Mouse (Mus musculus) left cerebral cortex, adult 18-20 months (tissue): ENCODE measurements around the gene Slc45a2. TPM values are rescaled to one million over a fixed set of nuclear protein-coding genes. Genes with fewer than 3 reads are reported as not detected.

Experiments
- DNase-seq, 2 experiments: peaks; one replicate each; pipeline ENCODE4 v3.0.0; 2021 to 2022; ENCODE audit warnings: low spot score in 2 of 2, mixed read lengths in 1 of 2
- total RNA-seq, 2 experiments: library from RNA; stranded (reverse); gene quantifications; 2 replicates each; pipeline ENCODE4 v1.2.3; 2021

The Slc45a2 gene
- total RNA-seq, 2 experiments from 2014 or later, result 0.12 TPM; not detected in 1

DNA sequence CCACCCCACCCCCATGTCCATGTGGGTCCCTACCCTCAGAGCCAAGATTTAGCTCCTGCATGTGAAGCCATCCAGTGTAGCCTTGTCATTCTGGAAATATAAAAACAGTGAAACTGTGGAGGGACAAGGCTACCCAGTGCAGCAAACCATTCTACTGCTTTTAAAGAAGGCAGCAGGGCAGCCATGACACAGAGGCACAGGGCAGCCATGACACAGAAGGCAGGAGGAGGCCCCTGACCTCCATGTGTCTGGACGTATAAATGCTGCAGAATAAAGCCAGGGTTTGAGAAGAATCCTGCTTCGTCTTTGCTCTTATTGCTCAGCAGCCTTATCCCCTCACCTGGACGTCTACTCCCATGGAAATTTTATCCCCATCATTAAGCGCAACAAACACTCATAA lies 3.3 kb downstream of the Slc45a2 start:
- no peak for DNase-seq

GRCm38 (mm10) chr15:11004646-11005045 lies 4.1 kb downstream of the Slc45a2 start:
- DNase-seq, result no peak

DNA sequence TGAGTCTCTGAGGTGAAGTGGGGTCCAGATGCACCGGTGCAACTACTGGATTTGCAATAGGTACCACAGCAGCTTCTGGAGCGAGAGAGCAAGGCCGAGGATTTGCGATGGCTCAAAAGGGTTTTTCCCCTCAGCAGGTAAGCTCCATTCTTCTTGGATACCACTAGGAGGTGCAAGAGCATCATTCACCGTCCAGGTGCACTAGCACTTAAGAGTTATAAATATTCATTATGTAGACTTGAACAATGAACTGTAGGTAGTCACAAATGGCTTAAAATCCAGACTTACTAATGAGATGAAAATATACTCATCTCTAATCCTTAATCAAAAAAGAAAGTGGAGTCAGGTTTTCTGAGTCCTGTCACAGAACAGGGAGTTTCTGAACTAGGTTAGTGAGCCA lies 8.2 kb downstream of the Slc45a2 start:
- no peak for DNase-seq

DNA sequence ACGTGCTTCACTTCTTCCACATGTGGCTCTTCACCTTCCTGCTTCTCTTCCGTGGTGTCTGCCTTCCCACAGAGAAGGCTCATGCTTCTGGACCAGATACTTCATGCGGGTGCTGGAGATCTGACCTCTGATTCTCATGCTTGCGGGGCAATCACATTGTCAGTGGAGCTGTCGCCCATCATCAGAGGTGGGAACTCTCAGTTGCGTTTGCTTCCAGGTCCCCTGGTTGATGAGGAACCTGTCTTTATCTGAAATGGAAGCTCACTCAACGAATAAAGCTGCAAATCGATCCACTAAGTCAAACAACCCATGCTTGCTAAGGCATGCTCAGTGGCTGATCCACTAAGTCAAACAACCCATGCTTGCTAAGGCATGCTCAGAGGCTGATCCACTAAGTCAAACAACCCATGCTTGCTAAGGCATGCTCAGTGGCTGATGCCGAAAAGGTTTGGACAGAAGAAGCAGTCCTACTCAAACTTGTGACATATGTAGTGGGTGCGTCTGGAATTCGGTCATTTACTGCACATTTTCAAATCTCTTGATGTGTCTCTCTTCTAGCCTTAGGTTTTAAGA lies 10.5 kb downstream of the Slc45a2 start:
- DNase-seq, result no peak

- DNase-seq, result no peak
These were observed 14.4 kb downstream of the Slc45a2 start for GRCm38 (mm10) chr15:11014931-11015330.

- DNase-seq, result no peak
These were observed 26.5 kb downstream of the Slc45a2 start for GRCm38 (mm10) chr15:11026801-11027561.

DNA sequence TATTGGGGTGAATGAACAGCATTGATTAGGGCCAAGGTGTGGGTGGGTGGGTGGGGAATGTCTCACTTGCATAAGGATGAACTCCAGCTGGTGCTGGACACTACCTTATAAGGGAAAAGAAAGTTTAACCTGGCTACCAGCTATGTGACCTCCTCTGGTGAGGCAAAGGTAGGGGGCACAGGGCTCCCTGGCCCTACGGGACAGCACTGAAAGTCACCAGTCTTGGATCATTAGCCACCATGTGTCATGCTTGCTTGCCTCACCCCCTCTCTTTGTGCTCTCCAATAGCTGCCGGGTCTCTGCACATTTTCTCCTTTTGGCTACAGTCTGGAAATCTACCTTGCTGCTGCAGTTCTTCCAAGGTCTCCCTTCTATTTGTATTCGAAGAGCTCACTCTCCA lies 29.7 kb downstream of the Slc45a2 start:
- no peak for DNase-seq

DNA sequence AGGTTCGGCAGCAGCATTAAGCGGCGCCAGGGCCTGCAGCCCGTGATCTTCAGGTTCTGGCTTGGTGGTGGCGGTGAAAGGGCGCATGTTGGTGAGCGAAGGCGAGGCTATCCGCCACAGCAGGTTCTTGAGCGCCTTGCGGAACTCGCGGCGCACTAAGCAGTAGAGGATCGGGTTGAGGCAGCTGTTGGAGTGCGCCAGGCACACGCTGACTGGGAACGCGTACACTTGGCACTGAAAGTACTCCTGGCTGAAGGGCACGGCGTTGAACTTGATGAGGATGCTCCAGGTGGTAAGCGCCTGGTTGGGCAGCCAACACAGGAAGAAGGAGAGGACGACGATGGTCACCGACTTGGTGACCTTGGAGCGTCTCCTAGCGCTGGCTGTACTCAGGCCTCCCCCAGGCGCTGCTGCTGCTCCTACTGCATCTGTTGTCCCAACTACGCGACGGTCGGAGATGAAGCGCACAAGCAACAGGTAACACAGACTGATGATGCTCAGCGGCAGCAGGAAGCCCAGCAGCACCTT lies 35.5 kb downstream of the Slc45a2 start:
- DNase-seq, result peak in 1 of 2 experiments; percentile 12

DNA sequence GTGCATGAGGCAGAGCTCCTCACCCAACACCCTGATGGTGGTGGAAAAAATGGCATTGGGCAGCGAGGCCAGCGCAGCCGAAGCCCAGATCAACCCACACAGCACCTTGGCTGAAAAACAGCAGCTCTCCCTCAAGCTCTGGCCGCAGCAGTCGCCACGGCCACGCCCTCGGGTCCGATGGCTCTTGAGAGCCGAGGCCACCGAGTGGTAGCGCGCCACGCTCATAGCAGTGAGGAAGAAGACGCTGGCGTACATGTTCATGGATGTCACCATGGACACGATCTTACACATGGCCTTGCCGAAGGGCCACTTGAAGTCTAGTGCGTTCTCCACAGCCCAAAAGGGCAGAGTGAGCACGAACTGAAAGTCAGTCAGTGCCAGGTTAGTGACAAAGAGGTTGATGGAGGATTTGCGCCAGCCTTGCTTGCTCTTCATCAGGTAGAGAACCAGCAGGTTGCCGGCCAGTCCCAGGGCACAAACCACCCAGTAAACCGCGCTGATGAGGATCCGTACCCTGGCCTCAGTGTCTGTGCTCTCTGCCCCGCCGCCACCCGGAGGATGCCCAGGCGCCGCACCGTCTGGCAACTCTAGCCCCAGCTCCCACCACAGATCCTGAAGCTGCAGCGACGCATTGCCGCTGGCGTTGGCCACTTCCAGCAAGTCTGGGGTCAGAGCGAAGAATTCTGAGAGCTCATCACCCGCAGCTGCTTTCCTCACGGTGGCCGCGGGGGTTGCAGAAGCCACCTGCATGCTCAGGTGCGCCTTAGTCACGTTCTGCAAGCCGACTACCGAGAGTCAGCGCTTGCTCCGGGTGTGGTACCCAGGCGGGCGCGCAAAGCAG lies 36.2 kb downstream of the Slc45a2 start:
- peak in 1 of 2 experiments; percentile 15 for DNase-seq

DNA sequence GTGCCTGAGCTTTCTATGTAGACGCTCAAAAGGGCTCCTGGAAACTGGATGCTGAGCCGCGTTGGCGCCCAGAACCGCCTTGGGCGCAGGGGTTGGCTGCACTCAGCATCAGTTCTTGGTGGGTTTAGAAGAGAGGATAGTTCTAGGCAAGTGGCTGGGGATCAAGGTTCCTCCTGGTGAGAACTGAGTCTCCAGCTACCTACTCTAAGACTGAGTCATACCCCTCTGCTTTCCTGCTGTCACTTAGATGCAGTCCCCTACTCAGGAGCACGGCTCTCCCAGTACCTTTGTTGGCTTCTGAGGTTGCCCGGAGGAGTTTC lies 36.8 kb downstream of the Slc45a2 start:
- DNase-seq, result peak in 1 of 2 experiments; percentile 13

GRCm38 (mm10) chr15:11037711-11038110 lies 37.2 kb downstream of the Slc45a2 start, which contains the start of gene Rxfp3:
TSS of gene Rxfp3 (minus strand) at chr15:11037991.
- DNase-seq, result peak; percentile 13 to 14

- DNase-seq, result peak; percentile 52
These were observed 38.0 kb downstream of the Slc45a2 start for GRCm38 (mm10) chr15:11038476-11038875.

GRCm38 (mm10) chr15:11040067-11040466 lies 39.5 kb downstream of the Slc45a2 start:
- DNase-seq, result no peak

DNA sequence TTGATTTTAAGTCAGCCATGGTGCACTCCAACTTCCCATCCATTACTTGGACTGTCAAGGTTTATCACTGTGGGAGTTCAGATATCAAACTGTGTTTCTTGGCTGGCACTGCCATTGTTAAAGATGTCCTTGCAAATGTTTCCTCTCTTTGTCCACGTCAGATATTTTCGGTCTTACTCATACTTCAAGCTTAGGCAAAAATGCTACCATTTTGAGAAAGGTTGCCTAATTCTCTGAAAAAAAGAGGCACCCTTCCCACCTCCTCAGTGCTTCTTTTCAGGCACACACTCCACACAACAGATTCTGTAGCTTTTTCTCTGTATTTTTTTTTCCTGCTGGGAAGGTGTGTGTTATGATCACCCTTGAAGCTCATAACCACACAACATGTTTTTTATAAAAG lies 40.7 kb downstream of the Slc45a2 start:
- DNase-seq, result no peak

GRCm38 (mm10) chr15:11042828-11043227 lies 42.3 kb downstream of the Slc45a2 start:
- no peak for DNase-seq

GRCm38 (mm10) chr15:11053678-11054439 lies 53.3 kb downstream of the Slc45a2 start:
- DNase-seq, result no peak

- DNase-seq, result no peak
These were observed 54.0 kb downstream of the Slc45a2 start for GRCm38 (mm10) chr15:11054440-11055080.

- DNase-seq, result no peak
These were observed 62.4 kb downstream of the Slc45a2 start for GRCm38 (mm10) chr15:11062903-11063302.

DNA sequence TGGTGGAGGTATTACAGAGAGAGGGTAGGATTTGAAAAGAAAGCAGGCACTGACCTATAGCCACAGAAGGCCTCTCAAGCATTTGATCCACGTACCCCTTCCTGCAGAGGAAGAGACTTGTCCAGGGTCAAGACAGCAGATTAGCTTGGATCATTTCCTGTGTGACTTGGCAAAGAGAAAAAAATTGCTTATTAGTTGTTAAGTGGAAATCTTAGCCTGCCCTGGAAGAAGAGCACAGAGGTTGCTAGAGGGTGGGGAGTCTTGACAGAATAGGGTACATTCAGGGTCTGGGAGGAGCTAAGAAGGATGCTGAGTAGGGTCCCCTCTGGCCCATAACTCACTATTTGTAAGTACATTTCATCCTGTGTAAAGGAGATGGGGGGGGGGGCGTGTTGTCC lies 63.6 kb downstream of the Slc45a2 start:
- no peak for DNase-seq

DNA sequence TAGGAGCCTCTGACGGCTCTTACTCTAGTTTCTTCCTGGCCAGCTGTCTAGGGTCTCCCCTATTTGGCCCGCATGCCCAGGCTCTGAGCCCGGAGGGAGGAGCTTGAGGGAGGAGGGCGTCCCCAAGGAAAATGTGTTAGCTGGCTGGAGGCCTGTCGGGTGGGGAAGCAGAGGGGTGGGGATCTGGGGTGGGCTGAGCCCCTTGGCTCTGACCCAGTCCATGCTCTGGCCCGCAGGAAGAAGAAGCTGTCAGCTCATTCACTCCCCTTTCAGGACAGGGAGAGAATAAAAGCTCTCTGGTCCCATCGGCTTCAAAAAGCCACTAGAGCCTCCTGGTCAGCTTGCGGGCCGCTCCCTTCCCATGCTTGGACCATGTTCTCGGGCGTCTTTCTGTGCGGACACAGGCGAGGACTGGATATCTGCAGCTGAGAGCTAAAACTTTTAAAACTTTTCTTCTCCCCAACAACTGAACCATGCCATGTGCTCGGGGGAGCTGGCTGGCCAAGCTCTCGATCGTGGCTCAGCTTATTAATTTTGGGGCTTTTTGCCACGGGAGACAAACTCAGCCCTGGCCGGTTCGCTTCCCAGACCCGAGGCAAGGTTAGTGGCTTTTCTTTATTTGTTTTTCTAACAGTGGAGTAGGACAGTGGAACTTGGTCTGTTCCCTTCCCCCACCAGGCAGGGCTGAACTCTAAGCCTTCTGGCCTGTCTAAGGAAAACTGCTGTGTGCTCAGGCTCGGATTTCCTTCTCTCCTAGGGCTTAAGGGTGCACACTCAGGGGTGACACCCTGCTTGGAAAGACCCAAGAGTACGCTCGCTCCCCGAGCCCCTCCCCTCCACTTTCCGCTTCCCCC lies 64.3 kb downstream of the Slc45a2 start, which contains the start of gene Adamts12:
Adamts12 (plus strand) TSS at position 233 of the 854 bp plus-strand sequence.
- DNase-seq, result no peak
